Mouse (Mus musculus): ENCODE data around the gene Nckipsd.

DNA sequence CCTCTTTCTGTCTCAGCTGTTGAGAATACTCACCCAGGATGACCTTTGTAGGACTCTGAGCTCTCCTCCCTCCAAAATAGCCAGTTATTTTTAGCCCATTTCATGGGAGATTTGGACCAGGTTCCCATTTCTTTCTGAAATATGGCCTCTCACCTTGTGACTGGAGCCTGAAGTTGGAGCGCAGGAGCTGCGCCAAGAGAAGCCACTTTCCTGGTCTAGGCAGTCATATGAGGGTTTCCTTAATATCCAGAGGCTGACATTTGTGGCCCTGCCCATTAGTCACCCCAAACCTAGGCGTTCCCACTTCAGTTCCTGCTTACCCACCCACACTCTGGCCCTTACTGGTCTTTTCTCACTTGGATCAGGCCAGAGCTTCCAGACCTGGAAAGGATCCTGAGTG is 44.8 kb downstream of the Nckipsd start, which contains the start of gene Slc26a6:
- no peak for TF ChIP-seq POLR2A (IDR thresholded peaks at IDR 0.05; ENCODE audit: extremely low read depth, insufficient read depth, low read length)
- no peak for TF ChIP-seq CTCF (IDR thresholded peaks at IDR 0.05; ENCODE audit: low read depth, low read length)

Data from liver, adult 2 months (tissue).